Mouse (Mus musculus) liver, adult 2 months (tissue): ENCODE results near the gene Tat. TPM values are rescaled to one million over a fixed set of nuclear protein-coding genes. Genes with fewer than 3 reads are reported as not detected.
"Not testable (repeated sequence)": the region's sequence is repeated elsewhere in the genome, so short reads cannot be mapped to it uniquely, and the experiment has no call there.

ENCODE experiments used
- DNase-seq: peaks from one replicate; pipeline ENCODE4 v3.0.0-alpha.2; 2011; ENCODE audit warnings: low read depth, low spot score; ENCODE audit errors: extremely low read depth
- H3K27ac ChIP-seq: fragments of 200-500 bp; replicated peaks from 2 replicates; pipeline ENCODE4 v1.5.1; 2012; ENCODE audit warnings: low read depth, mild to moderate bottlenecking, control low read depth, inconsistent platforms, low read length; ENCODE audit not compliant: insufficient read depth
- H3K27me3 ChIP-seq: fragments of 200-500 bp; 2 replicates; pipeline ENCODE4 v1.6.1; 2012; ENCODE audit warnings: mild to moderate bottlenecking, moderate library complexity, low read length, inconsistent platforms; ENCODE audit not compliant: control insufficient read depth, insufficient read depth
- H3K36me3 ChIP-seq: fragments of 200-500 bp; 2 replicates; pipeline ENCODE4 v1.6.1; 2012; ENCODE audit warnings: low read length, inconsistent platforms; ENCODE audit not compliant: control insufficient read depth, insufficient read depth
- H3K4me1 ChIP-seq: fragments of 200-500 bp; 2 replicates; pipeline ENCODE4 v1.6.1; 2011; ENCODE audit warnings: low read length; ENCODE audit not compliant: control insufficient read depth, insufficient read depth
- H3K4me3 ChIP-seq: fragments of 200-500 bp; 2 replicates; pipeline ENCODE4 v1.5.1; 2011; ENCODE audit warnings: low read depth, mild to moderate bottlenecking, control low read depth, low read length, moderate library complexity; ENCODE audit not compliant: insufficient read depth
- H3K79me2 ChIP-seq: fragments of 200-500 bp; 2 replicates; pipeline ENCODE4 v1.6.1; 2012; ENCODE audit warnings: inconsistent platforms, mild to moderate bottlenecking, low read length, moderate library complexity; ENCODE audit not compliant: control insufficient read depth, insufficient read depth
- H3K9ac ChIP-seq: fragments of 200-500 bp; 2 replicates; pipeline ENCODE4 v1.6.1; 2012; ENCODE audit warnings: low read depth, mild to moderate bottlenecking, control low read depth, inconsistent platforms, low read length
- CTCF ChIP-seq: fragments of 200-500 bp; IDR thresholded peaks from 2 replicates; pipeline ENCODE4 v1.5.1; 2011; ENCODE audit warnings: low read depth, low read length, control low read depth
- POLR2A ChIP-seq: fragments of 200-500 bp; IDR thresholded peaks from 2 replicates; pipeline ENCODE4 v1.6.1; 2011; ENCODE audit warnings: low read length, control low read depth; ENCODE audit not compliant: insufficient read depth; ENCODE audit errors: extremely low read depth
- WGBS: fragments of 180-500 bp; shearing (Covaris S2); methylation state at CpG from one replicate; pipeline ENCODE4 v1.1.7; 2018; 5-methylcytosine and 5-hydroxymethylcytosine counted together
- polyA plus RNA-seq: library from polyadenylated mRNA; depleted of rRNA; stranded (reverse); fragments of >200 nt; gene quantifications from 2 replicates; pipeline ENCODE4 v1.2.3, GENCODE M21; 2012
- total RNA-seq: library from RNA; depleted of rRNA; stranded (reverse); fragments of >200 nt; gene quantifications from 2 replicates; pipeline ENCODE4 v1.2.3, GENCODE M21; 2014

Gene Tat
- total and polyA plus RNA-seq, 2 experiments = 815 to 868 TPM

DNA sequence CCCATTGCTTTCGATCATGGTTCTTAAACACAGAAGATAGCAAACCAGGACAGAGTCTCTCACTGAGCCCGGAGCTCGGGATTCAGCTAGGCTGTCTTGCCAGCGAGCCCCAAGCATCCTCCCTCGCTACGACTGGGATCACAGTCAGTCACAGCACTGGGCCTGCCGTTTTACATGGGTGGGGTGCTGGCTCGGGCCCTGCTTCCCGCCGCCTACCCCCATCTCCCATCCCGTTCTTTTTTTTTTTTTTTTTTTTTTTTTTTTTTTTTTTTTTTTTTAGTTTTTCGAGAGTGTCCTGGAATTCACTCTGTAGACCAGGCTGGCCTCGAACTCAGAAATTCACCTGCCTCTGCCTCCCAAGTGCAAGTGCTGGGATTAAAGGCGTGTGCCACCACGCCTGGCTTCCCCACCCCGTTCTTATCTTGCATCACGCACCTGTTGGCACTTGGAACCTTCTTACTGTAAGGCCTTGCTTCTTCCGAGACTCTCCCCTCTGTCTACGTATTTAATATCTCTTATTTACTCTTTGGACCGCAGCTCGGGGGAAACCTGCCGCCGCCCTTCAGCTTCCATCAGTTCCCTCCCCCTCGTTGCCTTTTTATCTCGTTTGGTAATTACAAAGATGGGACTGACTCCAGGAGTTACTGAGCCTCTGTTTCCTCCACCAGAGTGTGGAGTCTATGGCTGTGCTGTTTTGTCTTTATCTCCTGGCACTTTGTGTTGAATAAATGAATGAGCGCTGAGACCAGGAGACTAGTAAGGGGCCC is 18.2 kb downstream of the Tat start:
- no peak overlapping the region for H3K27ac ChIP-seq
- H3K4me1 ChIP-seq = peaks cover 4% of the 10 kb centered on the region; the same call in 1 of the 2 replicates
- H3K79me2 ChIP-seq = no peaks in the 10 kb centered on the region
- TF ChIP-seq CTCF (no peak), POLR2A (no peak)
- no peaks in the 10 kb centered on the region for H3K36me3 ChIP-seq
- no peak for DNase-seq
- no peak overlapping the region for H3K4me3 ChIP-seq
- WGBS = 80% methylated on average over 26 of the region's 26 CpGs
- no peaks in the 10 kb centered on the region for H3K27me3 ChIP-seq
- H3K9ac ChIP-seq = no peak overlapping the region

GRCm38 (mm10) chr8:110008995-110009446 is 18.8 kb downstream of the Tat start:
- Histone ChIP-seq H3K4me3 (no peak overlapping the region), H3K36me3 (no peaks in the 10 kb centered on the region), H3K9ac (no peak overlapping the region), H3K27ac (no peak overlapping the region), H3K79me2 (no peaks in the 10 kb centered on the region), H3K4me1 (peaks cover 4% of the 10 kb centered on the region; the same call in 1 of the 2 replicates), H3K27me3 (no peaks in the 10 kb centered on the region)
- 80% methylated on average over 8 of the region's 8 CpGs for WGBS
- TF ChIP-seq POLR2A (no peak), CTCF (no peak)
- no peak for DNase-seq

DNA sequence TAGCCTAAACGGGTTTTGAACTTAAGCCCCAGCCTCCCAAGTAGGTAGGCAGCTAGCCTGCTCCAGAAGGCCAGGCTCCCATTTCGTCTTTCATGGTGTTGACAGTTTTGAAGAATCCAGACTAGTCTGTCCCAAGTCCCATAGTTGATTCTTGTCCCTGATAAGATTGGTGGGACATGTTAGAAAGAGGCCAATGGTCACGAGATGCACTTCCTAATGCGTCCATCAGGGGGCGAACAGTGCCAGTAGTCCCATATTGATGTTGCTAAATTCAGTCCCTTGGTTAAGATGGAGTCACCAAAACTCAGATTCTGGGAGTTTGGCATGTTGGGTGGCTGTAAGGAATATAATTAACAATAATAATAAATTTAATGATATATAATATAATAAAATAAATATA is 20.6 kb downstream of the Tat start:
- WGBS = 27% methylated on average over 5 of the region's 5 CpGs
- H3K79me2 ChIP-seq = no peaks in the 10 kb centered on the region
- no peak overlapping the region; the same call in 1 of the 2 replicates for H3K4me3 ChIP-seq
- no peaks in the 10 kb centered on the region for H3K36me3 ChIP-seq
- no peaks in the 10 kb centered on the region for H3K27me3 ChIP-seq
- peak; percentile 50 for DNase-seq
- H3K4me1 ChIP-seq = no peaks in the 10 kb centered on the region
- TF ChIP-seq POLR2A (no peak), CTCF (peak; percentile 73)
- no peak overlapping the region for H3K9ac ChIP-seq
- H3K27ac ChIP-seq = no peak overlapping the region

GRCm38 (mm10) chr8:110022081-110022480 is 31.8 kb downstream of the Tat start:
- no peaks in the 10 kb centered on the region for H3K36me3 ChIP-seq
- no peak overlapping the region for H3K4me3 ChIP-seq
- WGBS = 56% methylated on average over 6 of the region's 6 CpGs
- H3K9ac ChIP-seq = no peak overlapping the region
- H3K27ac ChIP-seq = no peak overlapping the region
- no peaks in the 10 kb centered on the region for H3K79me2 ChIP-seq
- no peaks in the 10 kb centered on the region for H3K4me1 ChIP-seq
- no peaks in the 10 kb centered on the region for H3K27me3 ChIP-seq
- TF ChIP-seq POLR2A (no peak), CTCF (no peak)
- no peak for DNase-seq

- DNase-seq = no peak
- Histone ChIP-seq H3K27ac (no peak overlapping the region), H3K79me2 (no peaks in the 10 kb centered on the region), H3K4me3 (no peak overlapping the region), H3K9ac (no peak overlapping the region), H3K4me1 (no peaks in the 10 kb centered on the region), H3K27me3 (no peaks in the 10 kb centered on the region), H3K36me3 (no peaks in the 10 kb centered on the region)
- WGBS = 86% methylated on average over 10 of the region's 10 CpGs
- TF ChIP-seq POLR2A (no peak), CTCF (no peak)
Measured at GRCm38 (mm10) chr8:110022768-110023344, 32.6 kb downstream of the Tat start.

DNA sequence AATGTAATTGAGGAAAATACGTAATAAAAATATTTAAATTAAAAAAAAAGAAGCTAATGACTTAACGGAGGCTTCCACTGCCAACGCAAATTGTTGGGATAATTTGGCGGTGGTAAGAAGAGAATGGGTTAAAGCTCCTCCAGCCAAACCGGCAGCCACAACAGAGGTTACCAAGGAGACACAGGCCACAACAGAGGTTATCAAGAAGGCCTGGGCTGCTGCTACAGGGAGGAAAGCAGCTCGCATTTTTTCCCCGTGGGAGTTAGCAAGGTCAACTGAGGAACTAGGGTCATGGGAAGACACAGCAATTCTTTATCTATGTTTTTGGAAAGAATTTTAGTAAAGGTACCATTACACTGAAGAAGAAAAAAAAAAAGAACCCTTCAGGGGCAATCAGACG is 43.5 kb downstream of the Tat start:
- DNase-seq, H3K79me2 ChIP-seq, H3K27ac ChIP-seq, H3K36me3 ChIP-seq, H3K4me3 ChIP-seq, H3K27me3 ChIP-seq, H3K4me1 ChIP-seq, H3K9ac ChIP-seq: not testable (repeated sequence)
- WGBS = 46% methylated on average over 8 of the region's 8 CpGs
